Mouse (Mus musculus) thymus, adult 2 months (tissue): Measurements from ENCODE around the gene Habp2.

Source experiments
- CTCF ChIP-seq: fragments of 200-500 bp; IDR thresholded peaks from 2 replicates; pipeline ENCODE4 v1.5.1; 2012; ENCODE audit warnings: mild to moderate bottlenecking, control low read depth, low read length, moderate library complexity, borderline replicate concordance; ENCODE audit not compliant: control insufficient read depth, poor library complexity, insufficient read depth; ENCODE audit errors: extremely low read depth
- POLR2A ChIP-seq: fragments of 200-500 bp; IDR thresholded peaks from 2 replicates; pipeline ENCODE4 v1.6.1; 2012; ENCODE audit warnings: mild to moderate bottlenecking, low read length, control low read depth, moderate library complexity; ENCODE audit not compliant: control insufficient read depth, poor library complexity, insufficient read depth; ENCODE audit errors: extremely low read depth

GRCm38 (mm10) chr19:56366168-56366567 is 79.2 kb downstream of the Habp2 start:
- TF ChIP-seq CTCF (no peak), POLR2A (no peak)
